Mouse (Mus musculus): ENCODE measurements around the gene Map2k1.

Map2k1 gene

DNA sequence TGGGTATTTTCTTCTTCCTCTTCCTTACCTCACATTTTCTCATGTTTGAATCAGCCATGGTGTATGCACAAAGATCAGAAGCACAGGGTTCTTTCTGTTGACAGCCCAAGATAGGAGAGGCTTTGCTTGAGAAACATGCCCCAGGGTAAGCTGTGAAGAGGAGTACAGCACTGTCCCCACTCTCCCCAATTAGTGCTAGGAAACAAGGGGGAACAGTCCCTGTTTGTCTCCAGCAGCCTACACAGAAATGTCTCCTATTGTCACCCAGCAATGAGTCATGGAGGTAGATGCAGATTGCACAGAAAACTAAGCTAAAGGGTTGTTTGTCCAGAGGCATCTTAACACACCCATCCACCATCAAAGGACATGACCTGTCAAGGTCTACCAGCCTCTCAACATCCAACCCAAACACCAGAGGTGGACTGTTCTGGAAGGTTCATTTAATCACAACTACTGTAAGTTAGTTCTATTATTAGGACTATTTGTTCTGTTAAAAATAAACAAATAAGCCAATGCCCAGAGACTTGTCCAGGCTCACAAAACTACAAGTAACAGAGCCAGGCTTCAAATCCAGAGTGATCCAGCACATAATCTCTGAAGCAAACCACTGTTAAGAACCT is 3.2 kb downstream of the Map2k1 start:
- in situ Hi-C loops (cut with MboI, MseI) = no loop called here

DNA sequence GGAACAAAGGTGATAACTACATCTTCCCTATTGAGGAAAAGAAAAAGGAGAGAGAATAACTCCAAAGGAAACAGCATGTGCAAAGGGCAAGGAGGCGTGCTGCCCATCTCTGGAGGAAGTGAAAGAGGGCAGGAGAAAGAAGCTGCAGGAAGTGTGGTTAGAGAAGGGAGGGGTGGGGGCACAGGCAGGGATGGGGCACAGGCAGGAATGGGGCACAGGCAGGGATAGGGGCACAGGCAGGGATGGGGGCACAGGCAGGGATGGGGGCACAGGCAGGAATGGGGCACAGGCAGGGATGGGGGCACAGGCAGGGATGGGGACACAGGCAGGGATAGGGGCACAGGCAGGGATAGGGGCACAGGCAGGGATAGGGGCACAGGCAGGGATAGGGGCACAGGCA is 4.1 kb downstream of the Map2k1 start:
- in situ Hi-C loops (cut with MboI, MseI) = no loop called here

GRCm38 (mm10) chr9:64242381-64242831 is 11.0 kb downstream of the Map2k1 start:
- in situ Hi-C loops (cut with MboI, MseI) = no loop called here

DNA sequence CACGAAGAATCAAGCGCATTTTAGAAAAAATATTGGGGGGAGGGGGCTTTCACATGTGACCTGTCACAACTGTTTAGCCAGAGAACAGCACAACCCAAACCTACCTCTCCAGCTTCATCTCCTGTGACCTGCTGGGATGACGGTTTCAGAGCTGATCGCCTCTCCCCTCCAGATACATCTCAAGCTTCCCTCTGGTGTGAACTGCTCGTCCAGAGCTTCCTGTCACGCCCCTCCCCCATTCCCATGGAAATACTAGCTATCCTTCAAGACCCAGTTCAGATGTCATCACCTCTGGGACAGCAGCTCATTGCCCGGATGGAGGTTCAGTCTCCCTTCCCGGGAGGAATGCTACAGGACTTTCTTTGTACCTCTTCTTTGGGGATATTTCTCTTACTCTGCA is 12.8 kb downstream of the Map2k1 start:
- in situ Hi-C loops (cut with MboI, MseI) = no loop called here

DNA sequence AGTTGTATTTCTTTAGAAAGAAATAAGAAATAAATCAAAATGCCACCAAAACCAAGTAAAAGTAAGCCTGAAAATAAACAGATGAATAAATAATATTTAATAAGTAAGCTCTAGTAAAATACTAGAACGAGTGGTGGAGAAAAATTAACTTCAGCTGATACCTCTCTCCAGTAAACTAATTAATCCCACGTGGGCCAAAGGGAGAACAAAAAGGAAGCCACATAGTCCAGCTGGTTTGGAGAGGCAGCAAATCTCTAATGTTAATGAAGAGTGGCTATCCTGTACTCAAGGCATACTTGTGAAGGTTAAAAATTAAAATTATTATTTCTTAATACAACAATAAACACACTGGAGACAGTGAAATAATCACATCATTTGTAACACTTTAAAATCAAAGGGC is 13.3 kb downstream of the Map2k1 start:
- in situ Hi-C loops (cut with MboI, MseI) = no loop called here

DNA sequence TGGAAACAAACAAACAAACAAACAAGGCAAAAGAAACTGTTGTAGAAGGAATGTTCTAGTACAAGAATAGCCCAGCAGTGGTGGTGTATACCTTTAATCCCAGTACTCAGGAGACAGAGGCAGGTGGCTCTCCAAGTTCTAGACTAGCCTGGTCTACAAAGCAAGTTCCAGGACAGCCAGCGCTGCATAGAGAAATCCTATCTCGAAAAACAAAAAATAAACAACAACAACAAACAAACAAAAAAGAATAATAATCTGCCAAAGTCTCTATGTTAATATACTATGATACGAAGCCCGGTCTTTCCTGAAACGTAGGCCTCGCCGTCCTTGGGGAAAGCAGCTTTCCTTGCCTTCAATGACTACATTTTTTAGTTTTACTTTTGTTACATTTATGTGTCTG is 17.4 kb downstream of the Map2k1 start:
- in situ Hi-C loops (cut with MboI, MseI) = no loop called here

DNA sequence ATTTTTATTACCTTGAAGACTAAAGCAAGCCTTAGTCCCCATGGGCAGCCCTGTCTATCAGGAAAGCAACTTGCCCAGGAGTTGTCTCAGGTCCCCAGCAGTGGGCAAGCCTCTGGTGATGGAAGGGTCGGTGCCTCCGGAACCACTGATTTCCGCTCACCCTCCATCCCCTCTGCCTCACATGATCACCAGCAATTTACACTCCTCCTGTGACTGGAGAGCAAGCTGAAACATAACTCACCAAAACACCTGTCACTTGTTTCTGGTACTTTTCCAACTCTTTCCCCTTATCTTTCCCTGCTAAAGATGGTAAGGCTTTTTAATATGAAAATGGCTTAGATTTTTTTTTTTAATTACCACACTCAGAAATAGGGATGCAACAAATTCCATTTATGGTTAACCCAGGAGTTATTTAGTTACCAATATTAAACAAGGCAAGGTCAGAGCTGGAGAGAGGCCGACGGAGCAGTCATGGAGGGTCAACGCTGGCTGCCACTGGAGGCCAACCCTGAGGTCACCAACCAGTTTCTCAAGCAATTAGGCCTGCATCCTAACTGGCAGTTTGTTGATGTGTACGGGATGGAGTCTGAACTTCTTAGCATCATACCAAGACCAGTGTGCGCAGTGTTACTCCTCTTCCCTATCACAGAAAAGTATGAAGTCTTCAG is 18.5 kb downstream of the Map2k1 start, which contains the start of gene Uchl4:
Uchl4 (plus strand) TSS at position 434 of the 668 bp plus-strand sequence.
- in situ Hi-C loops (cut with MboI, MseI) = no loop called here

- in situ Hi-C loops (cut with MboI, MseI) = no loop called here
Observed at GRCm38 (mm10) chr9:64233656-64234055, 19.8 kb downstream of the Map2k1 start.

GRCm38 (mm10) chr9:64232257-64232957 is 21.0 kb downstream of the Map2k1 start:
- in situ Hi-C loops (cut with MboI, MseI) = no loop called here

- in situ Hi-C loops (cut with MboI, MseI) = no loop called here
Observed at GRCm38 (mm10) chr9:64231674-64232073, 21.8 kb downstream of the Map2k1 start.

DNA sequence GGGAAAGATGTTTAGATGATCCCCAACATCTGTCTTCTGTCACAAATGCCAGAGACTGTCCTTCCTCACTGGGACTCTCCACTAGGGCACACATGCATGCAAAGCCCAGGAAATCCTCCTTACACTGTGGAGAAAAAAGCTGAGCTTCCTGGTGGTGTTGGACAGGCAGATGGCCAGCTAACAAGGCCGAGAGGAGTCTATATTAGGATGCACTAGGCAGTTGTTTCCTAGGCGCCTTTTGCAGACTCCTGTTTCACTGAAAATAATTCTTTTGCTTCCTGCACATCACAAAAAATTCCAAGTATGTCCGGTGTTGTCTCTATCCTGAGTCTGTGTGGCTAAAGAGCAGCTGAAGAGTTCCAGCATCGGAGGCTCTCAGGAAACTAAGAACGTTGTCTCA is 22.3 kb downstream of the Map2k1 start:
- in situ Hi-C loops (cut with MboI, MseI) = no loop called here

DNA sequence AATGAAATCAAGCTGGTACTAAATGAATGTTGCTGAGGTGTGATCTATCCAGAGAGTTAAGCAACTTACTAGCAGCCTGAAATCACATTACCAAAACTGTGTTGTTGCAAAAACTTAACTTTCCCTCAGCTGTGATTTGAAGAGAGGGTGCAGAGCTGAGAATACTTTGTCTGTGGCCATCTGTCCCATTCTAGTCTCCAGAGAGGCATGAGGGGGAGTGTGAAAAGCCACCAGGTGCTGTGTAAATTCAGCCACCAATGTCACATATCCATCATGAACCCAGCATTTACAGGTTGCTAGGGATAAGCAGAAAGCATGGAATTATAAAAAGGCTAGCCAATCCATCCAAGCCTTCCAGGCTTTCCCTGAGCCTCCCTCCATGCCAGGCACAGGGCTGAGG is 24.5 kb downstream of the Map2k1 start:
- in situ Hi-C loops (cut with MboI, MseI) = no loop called here

- in situ Hi-C loops (cut with MboI, MseI) = no loop called here
Observed at GRCm38 (mm10) chr9:64227736-64228135, 25.7 kb downstream of the Map2k1 start.

GRCm38 (mm10) chr9:64225805-64226204 is 27.6 kb downstream of the Map2k1 start:
- in situ Hi-C loops (cut with MboI, MseI) = no loop called here

GRCm38 (mm10) chr9:64222098-64222497 is 31.3 kb downstream of the Map2k1 start:
- in situ Hi-C loops (cut with MboI, MseI) = no loop called here

DNA sequence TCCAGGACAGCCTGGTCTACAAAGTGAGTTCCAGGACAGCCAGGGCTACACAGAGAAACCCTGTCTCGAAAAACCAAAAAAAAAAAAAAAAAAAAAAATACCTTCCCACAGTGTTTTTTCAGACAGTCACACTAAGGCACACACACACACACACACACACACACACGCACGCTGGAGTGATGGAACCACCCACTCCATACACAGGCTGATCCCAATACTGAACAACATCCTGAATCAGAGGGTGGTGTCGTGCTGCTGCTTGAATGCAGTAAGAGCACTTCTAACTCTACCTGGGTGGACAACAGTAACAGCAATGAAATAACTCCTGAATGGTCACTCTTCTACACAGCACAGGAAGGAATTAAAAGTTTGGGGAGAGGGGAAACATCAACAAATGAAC is 32.0 kb downstream of the Map2k1 start:
- in situ Hi-C loops (cut with MboI, MseI) = no loop called here

DNA sequence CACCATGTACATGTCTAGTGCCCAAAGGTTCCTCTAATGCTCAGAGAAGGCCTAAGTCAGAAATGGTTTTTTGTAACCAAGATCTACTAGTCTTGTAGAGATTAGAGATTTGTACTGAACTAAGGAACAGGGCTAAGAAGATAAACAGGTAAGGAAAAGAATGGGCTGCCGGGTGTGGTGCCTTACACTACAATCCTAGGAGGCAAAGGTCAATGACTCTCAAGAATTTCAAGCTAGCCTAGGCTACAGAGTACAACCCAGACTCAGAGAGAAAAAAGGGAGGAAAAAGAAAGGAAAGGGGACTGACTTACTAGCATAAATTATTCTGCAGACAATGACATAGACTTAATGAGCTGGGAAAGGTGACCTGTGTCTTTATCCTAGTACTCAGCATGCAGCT is 32.8 kb downstream of the Map2k1 start:
- in situ Hi-C loops (cut with MboI, MseI) = no loop called here

DNA sequence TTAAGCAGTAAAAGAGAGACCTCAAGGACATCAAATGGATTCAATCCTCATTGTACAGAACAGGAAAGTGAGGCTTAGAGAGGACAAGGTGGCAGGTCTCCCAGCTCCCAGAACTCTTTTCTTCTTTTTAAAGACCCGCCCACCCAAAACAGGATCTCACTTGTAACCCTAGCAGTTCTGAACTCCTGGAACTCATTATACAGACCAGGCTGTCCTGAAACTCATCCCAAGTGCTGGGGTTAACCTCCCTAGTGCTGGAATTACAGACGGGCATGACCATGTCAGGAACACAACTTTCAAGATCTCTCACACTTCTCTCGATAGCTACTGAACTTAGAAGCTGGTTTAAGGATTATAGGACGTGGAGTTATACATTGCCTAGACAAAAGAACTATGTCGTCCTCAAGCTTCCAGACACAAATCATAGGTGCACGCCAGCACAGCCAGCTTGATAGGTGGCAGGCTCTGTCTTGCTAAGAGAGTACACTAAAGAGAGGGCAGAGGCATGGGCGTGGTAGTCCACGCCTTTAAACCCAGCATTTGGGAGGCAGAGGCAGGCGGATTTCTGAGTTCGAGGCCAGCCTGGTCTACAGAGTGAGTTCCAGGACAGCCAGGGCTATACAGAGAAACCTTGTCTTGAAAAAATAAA is 33.5 kb downstream of the Map2k1 start:
- in situ Hi-C loops (cut with MboI, MseI) = no loop called here

GRCm38 (mm10) chr9:64219305-64219704 is 34.1 kb downstream of the Map2k1 start:
- in situ Hi-C loops (cut with MboI, MseI) = no loop called here

GRCm38 (mm10) chr9:64217887-64218286 is 35.5 kb downstream of the Map2k1 start:
- in situ Hi-C loops (cut with MboI, MseI) = no loop called here

- in situ Hi-C loops (cut with MboI, MseI) = no loop called here
Observed at GRCm38 (mm10) chr9:64216641-64217040, 36.8 kb downstream of the Map2k1 start.

- in situ Hi-C loops (cut with MboI, MseI) = no loop called here
Observed at GRCm38 (mm10) chr9:64216090-64216489, 37.3 kb downstream of the Map2k1 start.
